Mouse (Mus musculus): Measurements from ENCODE around the gene Cbr2.

Cbr2 gene

DNA sequence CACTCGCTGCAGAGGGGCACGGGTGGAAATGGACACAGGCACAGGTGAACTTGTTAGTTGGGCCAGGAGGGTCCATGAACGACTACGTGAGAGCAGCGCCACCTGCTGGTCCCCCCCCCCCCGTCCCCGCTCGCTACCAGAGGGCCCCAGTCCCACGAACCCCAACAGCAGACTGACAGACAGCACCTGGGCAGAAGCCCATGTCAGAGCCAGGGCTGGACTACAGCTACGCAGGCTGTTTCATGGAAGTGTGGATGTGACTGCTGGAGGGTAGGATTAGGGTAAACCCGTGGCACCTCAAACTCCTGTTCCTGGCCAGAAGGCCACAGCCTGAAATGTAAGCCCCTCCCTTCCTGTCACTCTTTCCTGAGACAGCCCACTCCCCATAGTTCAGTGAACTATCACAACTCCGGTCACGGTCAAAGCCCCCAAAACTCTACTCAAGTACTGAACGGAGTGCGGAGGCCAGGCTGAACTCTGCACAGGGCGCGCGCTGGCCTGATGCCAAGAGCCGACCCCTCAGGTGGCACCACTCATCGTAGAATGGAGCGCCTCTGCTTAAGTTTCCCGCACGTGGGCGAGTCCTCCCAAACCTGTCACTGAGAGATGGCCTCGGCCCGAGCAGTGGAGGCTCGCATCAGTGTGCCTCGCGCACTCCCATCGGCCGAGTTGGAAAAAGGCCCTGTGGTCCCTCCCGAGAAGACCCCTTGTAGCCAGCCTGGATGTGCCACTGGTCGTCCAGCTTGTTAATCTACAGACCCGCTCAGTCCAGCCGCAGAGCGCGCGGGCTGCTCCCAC is 18.9 kb downstream of the Cbr2 start:
- peak; percentile 32 to 55 for DNase-seq (ENCODE audit: low spot score in 2 of 2)

- no peak for DNase-seq (ENCODE audit: low spot score in 2 of 2)
These were observed 19.8 kb downstream of the Cbr2 start for GRCm38 (mm10) chr11:120711980-120712604.

GRCm38 (mm10) chr11:120710672-120711071 is 21.2 kb downstream of the Cbr2 start:
- no peak for DNase-seq (ENCODE audit: low spot score in 2 of 2)

GRCm38 (mm10) chr11:120709551-120709950 is 22.4 kb downstream of the Cbr2 start:
- no peak for DNase-seq (ENCODE audit: low spot score in 2 of 2)

- no peak for DNase-seq (ENCODE audit: low spot score in 2 of 2)
These were observed 23.9 kb downstream of the Cbr2 start for GRCm38 (mm10) chr11:120707969-120708368.

DNA sequence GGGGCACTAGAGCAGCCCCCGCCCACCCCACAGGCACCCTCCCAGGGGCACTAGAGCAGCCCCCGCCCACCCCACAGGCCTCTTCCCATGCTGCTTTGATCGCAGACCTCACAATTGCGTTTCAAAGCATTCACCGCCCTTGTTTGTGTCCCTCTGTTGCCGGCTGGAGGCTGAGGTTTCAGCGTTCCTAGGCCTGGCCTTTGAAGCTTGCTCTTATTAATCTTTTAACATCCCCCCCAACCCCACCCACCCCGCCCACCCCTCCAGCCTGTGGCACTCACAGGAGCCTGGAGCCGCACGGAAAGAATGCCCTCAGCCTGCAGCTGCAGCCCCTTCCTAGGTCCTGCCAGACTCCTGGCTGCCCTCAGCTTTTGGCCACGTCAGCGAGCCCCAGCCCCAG is 24.7 kb downstream of the Cbr2 start:
- DNase-seq (ENCODE audit: low spot score in 2 of 2): no peak

DNA sequence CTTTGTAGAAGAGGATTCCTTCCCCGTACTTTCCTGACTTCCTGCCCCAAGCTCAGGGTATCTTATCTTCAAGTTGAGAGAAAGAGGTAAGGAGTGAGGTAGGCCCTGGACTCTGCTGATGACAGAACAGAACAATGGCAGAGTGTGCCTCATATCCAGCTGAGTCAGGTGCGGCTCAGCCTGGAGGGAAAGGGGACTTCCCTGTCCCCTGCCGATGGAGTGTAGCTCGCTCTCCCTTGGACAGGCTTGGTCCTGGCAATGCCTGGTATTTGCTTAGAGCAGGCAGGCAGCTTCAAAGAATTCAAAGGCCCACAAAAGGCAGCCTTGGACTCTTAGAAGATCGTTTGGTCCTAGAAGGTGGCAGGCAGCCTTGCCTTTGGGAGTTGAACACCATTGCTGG is 25.8 kb downstream of the Cbr2 start:
- DNase-seq (ENCODE audit: low spot score in 2 of 2): no peak

DNA sequence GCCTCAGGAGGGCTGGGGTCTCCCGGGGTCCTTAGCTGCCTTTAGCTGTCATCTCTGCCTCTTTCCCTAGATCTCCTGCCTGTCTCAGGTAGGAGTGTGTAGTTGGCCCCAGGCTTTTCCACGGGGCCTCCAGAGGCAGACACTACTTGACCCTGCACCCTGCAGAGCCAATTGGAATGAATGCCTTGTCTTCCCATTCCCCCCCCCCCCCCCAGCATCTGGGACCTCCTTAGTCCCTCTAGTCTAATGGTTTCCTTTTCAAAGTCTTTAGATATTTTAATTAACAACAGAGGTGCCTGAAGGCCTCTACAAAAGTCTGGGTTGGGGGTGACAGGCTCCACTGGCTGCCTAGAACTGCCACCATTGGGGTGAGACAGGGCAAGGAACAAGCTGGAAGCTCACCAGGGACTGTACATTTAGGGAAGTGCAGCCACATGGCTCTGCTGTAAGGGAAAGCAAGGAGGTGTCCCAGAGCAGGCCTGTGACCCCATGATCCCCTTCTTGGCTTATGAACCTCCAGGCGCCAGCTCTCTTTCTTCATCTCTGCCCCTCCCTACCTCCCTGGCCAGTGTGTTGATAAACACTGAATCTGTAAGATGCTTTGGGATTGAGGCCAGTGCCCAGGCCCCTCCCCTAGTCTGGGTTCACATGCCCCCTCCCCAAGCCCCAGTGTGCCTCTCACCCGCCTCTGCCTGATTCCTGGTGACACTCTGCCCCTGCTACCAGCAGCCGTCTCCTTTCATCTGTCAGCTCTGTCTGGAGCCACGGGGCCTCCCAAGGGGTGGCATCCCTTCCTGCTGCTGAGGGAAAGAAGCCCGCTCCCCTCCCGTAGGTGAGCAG is 27.2 kb downstream of the Cbr2 start:
- DNase-seq (ENCODE audit: low spot score in 2 of 2): no peak

DNA sequence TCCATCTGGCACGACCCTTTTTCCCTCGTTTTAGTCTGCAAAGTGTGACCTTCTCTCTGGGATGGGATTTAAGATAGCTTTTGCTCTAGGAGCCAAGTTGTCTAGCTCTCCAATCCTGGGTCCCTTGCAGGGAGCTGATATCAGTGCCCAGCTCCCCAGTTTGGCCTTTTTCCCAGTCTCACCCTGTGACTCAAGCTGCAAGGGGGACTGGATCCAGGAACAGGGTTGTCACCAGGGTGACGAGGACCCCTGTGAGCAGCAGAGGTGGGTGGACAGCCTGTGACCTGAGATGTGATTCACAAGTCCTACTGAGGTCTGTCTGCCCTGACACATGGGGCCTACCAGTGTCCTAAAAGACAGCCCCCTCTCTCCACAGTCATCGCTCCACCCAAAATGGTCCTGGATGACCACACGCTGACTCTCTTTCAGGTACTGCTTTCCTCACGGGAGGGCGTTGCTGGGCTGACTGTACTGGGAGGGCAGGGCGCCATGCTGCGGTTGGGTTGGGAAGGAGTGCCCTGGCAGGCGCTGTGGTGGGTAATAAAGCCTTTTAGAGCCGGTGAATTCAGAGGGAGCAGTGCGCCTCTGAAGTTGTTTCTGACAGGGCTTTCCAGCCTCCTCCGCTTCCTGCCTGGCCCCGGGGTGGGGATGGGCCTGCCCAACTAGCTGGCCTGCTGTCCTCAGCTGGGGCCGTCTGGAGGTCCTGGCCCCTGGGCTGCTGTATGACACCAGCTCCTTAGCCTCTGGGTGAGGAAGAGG is 28.0 kb downstream of the Cbr2 start:
- no peak for DNase-seq (ENCODE audit: low spot score in 2 of 2)

DNA sequence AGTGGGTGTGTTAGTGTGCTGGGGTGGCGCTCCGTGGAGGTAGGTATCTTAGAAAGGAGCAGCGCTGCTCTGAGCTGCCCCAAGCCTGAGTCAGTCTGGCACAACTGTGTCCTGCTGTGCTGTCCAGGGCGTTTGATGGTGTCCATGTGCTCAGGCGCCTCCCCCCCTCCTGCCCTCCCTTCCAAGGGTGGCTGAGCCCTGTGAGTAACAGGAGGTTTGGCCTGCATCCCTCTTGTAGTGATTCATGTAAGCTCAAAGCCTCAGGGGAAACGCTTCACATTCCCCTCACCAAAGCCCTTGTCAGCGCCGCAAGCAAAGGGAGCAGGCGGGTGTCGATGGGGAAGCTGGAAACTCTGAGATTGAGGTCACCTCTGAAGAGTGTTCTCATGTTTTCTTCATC is 34.2 kb downstream of the Cbr2 start:
- DNase-seq (ENCODE audit: low spot score in 2 of 2): no peak

DNA sequence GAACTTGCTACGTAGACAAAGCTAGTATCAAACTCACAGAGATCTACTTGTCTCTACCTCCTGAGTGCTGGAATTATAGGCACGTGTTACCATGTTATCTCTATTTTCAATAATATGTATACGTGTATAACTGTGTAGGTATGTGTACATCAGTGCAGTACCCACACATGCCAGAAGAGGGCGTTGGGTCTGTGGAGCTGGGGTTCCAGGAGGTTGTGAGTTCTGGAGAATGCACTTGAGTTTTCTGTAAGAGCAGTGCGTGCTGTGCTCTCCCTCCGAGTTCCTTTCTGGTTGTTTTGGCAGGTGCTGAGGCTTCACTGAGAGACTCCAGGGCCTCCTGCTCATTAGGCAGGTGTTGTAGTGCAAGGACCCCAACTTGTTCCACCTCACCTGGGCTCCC is 35.3 kb downstream of the Cbr2 start:
- no peak for DNase-seq (ENCODE audit: low spot score in 2 of 2)

DNA sequence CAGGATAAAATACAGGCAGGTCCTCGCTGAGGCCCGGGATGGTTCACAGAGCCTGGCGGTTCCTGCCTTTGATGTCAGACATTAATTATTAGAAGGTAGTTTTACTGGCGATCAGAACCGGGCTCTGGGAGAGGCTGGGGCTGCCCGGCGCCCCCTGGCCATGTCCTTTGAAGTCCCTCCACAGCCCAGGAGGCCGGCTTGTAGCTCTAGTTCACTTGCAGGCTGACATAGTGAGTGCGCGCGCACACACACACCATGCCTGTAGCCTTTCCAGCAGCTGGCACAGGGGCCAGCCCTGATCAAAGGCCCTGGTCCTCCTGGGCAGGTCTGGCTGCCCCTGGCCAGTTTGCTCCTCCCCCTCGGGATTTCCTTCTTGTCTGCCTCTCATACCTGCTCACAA is 36.3 kb downstream of the Cbr2 start:
- DNase-seq (ENCODE audit: low spot score in 2 of 2): no peak

GRCm38 (mm10) chr11:120695184-120695583 is 36.7 kb downstream of the Cbr2 start:
- no peak for DNase-seq (ENCODE audit: low spot score in 2 of 2)

DNA sequence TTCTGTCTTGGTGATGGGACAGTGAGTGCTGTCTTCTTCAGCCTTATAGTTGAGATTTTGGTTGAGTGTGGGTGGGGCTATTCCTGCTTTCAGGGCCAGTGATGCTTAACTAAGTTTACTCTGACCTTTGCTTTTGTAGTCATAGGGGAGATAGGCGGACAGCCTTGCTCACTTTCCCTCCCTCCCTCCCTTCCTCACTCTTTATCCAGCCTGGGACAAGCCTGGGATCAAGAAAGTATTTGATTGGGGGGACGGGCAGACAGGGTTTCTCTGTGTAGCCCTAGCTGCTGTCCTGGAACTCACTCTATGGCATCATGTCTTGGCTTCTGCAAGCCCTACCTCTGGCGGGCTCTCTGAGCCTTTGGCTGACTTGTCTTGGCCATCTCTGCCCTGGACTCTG is 38.5 kb downstream of the Cbr2 start:
- DNase-seq (ENCODE audit: low spot score in 2 of 2): no peak

DNA sequence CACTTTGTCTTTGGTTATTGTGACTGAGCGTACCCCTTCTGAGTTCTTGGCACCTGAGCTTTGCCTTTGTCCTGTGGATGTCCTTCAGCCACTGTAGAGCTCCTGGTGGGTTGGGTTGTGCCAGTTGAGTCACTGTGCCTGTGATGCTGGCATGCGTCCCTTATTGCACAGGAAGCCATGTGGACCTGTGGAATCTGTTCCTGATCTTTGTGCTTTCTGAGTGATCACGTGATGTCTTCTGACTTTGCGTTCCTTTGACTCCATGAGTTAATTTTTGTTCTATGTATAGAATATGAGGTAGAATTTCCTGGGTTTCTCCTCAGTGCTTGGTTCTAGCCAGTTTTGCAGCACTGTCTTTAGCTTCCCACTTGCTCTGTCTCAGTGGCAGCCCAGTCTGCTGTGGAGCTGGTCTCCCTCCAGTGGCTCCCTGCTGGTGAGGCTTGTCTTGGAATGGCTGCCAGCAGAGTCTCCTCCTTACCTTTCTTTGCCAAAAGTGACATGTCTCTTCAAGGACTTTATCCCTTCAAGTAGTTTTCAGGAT is 39.4 kb downstream of the Cbr2 start:
- no peak for DNase-seq (ENCODE audit: low spot score in 2 of 2)

- DNase-seq (ENCODE audit: low spot score in 2 of 2): no peak
These were observed 42.5 kb downstream of the Cbr2 start for GRCm38 (mm10) chr11:120689365-120689764.

DNA sequence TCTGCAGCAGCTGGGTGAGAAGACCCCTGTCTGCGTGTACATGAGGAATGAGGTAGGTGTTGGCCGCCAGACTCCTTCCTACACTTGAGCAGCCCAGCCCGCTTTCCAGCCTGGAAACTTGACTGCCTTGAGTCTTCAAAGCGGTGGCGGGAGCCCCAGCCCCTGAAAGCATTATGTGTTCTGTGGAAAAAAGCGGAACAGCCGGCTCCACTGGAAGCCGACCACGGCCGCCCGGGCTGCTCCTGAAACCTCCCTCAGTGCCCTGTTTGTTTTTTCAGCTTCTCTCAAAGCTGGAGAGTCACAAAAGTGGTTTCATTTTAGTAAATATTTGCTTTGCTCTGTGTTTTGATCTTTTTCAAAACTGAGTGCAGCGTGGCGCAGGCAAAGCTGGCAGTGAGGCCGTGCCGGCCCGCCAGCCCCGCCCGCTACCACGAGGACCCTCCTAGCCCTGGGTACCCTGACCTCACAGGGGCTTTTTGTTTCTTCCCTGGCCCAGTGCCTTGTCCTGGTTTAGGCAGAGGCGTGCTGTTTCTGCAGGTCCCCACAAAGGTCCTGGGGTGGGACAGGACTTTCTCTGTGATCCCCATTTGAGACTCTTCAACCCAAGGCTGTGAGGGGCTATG is 45.2 kb downstream of the Cbr2 start:
- DNase-seq (ENCODE audit: low spot score in 2 of 2): no peak

DNA sequence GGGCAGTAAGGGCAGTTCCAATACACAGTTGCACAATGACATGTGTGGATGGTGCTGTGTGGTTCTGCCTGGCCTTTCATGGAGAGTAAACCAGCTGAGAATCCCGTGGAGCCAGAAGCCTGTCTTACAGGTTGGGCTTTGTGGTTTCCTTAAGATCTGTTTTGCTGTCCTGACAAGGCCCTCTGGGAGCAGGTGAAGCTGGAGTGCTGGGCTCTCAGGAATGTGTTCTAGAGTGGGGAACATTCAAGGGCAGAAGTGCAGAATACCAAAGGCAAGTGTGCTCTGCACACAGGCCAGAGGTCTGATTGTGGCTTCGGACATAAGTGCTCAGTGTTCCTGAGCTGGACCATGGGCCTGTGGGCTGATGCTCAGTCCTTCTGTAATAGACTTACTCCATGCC is 47.3 kb downstream of the Cbr2 start:
- DNase-seq (ENCODE audit: low spot score in 2 of 2): no peak

GRCm38 (mm10) chr11:120684086-120684485 is 47.8 kb downstream of the Cbr2 start:
- no peak for DNase-seq (ENCODE audit: low spot score in 2 of 2)

DNA sequence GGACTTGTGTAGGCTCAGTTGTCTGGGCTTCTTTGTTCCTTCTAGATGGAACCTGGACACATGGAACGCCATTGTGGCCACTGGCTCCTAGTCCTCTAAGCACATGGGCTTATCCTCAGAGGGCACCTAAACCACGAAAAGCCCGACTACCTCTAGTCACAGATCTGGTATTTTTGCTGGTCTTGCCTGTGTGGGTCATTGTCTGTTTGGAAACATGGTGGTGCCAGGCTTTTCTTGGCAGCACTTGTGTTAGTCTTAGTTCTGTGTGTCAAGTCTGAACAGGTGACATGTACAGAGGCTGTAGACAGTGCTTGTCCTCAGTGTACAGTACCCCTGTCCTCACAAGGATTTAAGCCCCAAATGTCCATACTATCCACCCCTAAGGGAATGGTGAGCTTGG is 48.4 kb downstream of the Cbr2 start:
- no peak for DNase-seq (ENCODE audit: low spot score in 2 of 2)

DNA sequence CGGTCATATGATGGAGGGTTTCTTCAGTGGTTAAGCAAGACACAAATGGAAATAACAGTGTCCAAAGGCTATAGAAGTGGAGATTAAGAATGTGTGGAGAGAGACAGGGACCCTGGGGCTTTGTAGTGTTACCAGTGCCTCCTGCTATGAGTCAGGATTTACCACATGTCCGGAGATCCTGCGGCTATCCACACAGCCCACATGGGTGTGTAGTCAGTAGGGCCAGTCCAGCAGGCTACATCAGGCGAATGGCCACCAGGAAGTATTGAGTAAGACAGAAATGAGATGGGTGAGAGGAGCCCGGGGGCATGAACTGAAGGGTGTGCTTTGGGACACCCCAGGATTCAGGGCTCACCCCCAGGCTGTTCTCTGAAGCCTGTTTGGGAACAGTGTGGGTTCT is 49.2 kb downstream of the Cbr2 start:
- DNase-seq (ENCODE audit: low spot score in 2 of 2): no peak
